Comparison of ENCODE assay signal across 8 mouse cellular contexts in the genomic region with DNA sequence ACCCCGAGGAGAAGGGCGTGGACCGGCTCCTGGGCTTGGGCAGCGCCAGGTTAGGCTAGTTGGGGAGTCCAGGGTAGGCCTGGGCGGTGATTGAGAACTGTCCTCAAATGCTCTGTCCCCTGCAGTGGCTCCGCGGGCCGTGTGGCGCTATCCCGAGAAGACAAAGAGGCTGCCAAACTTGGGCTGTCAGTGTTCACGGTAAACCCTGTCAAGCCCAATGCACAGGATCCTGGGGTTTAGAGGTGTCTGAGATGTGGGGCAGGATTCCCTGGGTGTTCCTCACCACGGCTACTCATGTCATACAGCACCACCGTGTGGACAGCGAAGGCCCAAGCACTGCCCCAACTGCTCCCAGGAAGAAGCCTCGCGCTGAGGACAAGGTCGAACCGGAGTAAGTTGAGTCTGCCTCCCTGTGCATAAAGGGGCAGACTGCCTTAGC. TPM values are rescaled to one million over a fixed set of nuclear protein-coding genes. Genes with fewer than 3 reads are reported as not detected.
DNase-seq lines count a peak whose midpoint lies in the region; ATAC-seq lines count a peak whose summit lies in the region.

No protein-coding gene starts in this region.

- H3K4me2 ChIP-seq in liver, embryonic 15.5 days: peak overlapping the region; percentile 94

- peak overlapping the region; percentile 95 for H3K9ac ChIP-seq in liver, embryonic 15.5 days

- 6% methylated on average over 18 of the region's 18 CpGs for whole genome bisulfite sequencing in liver, embryonic 15.5 days (ENCODE audit: insufficient replicate concordance)

- peaks cover 51% of the 10 kb centered on the region for H3K4me1 ChIP-seq in liver, embryonic 15.5 days (replicated peaks)

- DNase-seq in A20 (ENCODE audit: low read depth, low spot score): peak; percentile 80
- DNase-seq in adrenal gland, adult 2 months: peak; percentile 89
- peak; percentile 56 for DNase-seq in embryo, embryonic 11.5 days (ENCODE audit: low read depth, low spot score)
- peak; percentile 57 for DNase-seq in heart, adult 8-10 months (ENCODE audit: low spot score)
- DNase-seq in kidney, adult 9 months: peak; percentile 83
- peak; percentile 67 for DNase-seq in neural tube, embryonic 10.5 days (ENCODE audit: extremely low spot score, low spot score)
- peak; percentile 32 to 45 for DNase-seq in thymus, adult 18-20 months

- peaks cover 80% of the 10 kb centered on the region for H3K36me3 ChIP-seq in liver, embryonic 15.5 days (replicated peaks)

- no peaks in the 10 kb centered on the region for H3K9me3 ChIP-seq in liver, embryonic 15.5 days (replicated peaks)

- H3K27ac ChIP-seq in liver, embryonic 15.5 days (replicated peaks): peak overlapping the region; percentile 94

- H3K4me3 ChIP-seq in liver, embryonic 15.5 days (replicated peaks): peak overlapping the region; percentile 97

- H3K27me3 ChIP-seq in liver, embryonic 15.5 days: no peaks in the 10 kb centered on the region

- ATAC-seq in liver, embryonic 15.5 days (ENCODE audit: insufficient read depth): peak; percentile 74

RNA-seq across cellular contexts. Expression of a gene that starts 0.9 kb away (rescaled TPM):
- 10 to 100 TPM; 22.5 to 26.0 TPM for total RNA-seq in adrenal gland, adult 2 months (2021)
- polyA plus RNA-seq in adrenal gland, adult 2 months (2012; rRNA removed): 14.1 and 15.1 TPM in 2 replicates
- 10 to 100 TPM in 3 of 4 experiments, 1 to 10 TPM in 1; 9.8 to 12.9 (median 10.6) TPM for total RNA-seq in heart, adult 8-10 months (2022)
- polyA plus RNA-seq in liver, embryonic 15.5 days (2015; fragmentation: Nextera tagmentation; extraction: Ambion mirVana): 15.4 and 15.9 TPM in 2 replicates

RNA-seq across cellular contexts. Expression of a gene that starts 6.7 kb away (rescaled TPM):
- 10 to 100 TPM; 47.5 to 61.8 TPM for total RNA-seq in adrenal gland, adult 2 months (2021)
- 56.4 and 64.8 TPM in 2 replicates for polyA plus RNA-seq in adrenal gland, adult 2 months (2012; rRNA removed)
- total RNA-seq in heart, adult 8-10 months (2022): 100 to 1,000 TPM; 100 to 119 (median 114) TPM
- 50.5 and 51.0 TPM in 2 replicates for polyA plus RNA-seq in liver, embryonic 15.5 days (2015; fragmentation: Nextera tagmentation; extraction: Ambion mirVana)

RNA-seq across cellular contexts. Expression of a gene that starts 17.0 kb away (rescaled TPM):
- 10 to 100 TPM; 48.2 to 72.0 TPM for total RNA-seq in adrenal gland, adult 2 months (2021)
- 80.0 and 95.2 TPM in 2 replicates for polyA plus RNA-seq in adrenal gland, adult 2 months (2012; rRNA removed)
- 100 to 1,000 TPM; 112 to 142 (median 128) TPM for total RNA-seq in heart, adult 8-10 months (2022)
- 54.2 and 60.8 TPM in 2 replicates for polyA plus RNA-seq in liver, embryonic 15.5 days (2015; fragmentation: Nextera tagmentation; extraction: Ambion mirVana)

RNA-seq across cellular contexts. Expression of a gene that starts 19.0 kb away (rescaled TPM):
- total RNA-seq in adrenal gland, adult 2 months (2021): 100 to 1,000 TPM; 436 to 451 TPM
- polyA plus RNA-seq in adrenal gland, adult 2 months (2012; rRNA removed): 456 and 530 TPM in 2 replicates
- 100 to 1,000 TPM; 261 to 279 (median 274) TPM for total RNA-seq in heart, adult 8-10 months (2022)
- 255 and 269 TPM in 2 replicates for polyA plus RNA-seq in liver, embryonic 15.5 days (2015; fragmentation: Nextera tagmentation; extraction: Ambion mirVana)

RNA-seq across cellular contexts. Expression of a gene that starts 26.0 kb away (rescaled TPM):
- 1 to 10 TPM in 1 of 2 experiments, under 1 TPM in 1; 0.29 to 1.5 TPM for total RNA-seq in adrenal gland, adult 2 months (2021)
- polyA plus RNA-seq in adrenal gland, adult 2 months (2012; rRNA removed): 3.0 TPM in 2 replicates
- under 1 TPM; 0.62 to 0.82 (median 0.63) TPM for total RNA-seq in heart, adult 8-10 months (2022)
- polyA plus RNA-seq in liver, embryonic 15.5 days (2015; fragmentation: Nextera tagmentation; extraction: Ambion mirVana): 0.10 and 0.17 TPM in 2 replicates

Comparison
In these comparisons a context has a peak if more than half of its experiments do, and no peak if none do; other contexts are left out.
1. Peak in every context shown above with its lines: DNase-seq, ATAC-seq, H3K4me3 ChIP-seq and H3K27ac ChIP-seq.
2. DNase-seq: peak in every context shown above with its lines; median percentile 89 in adrenal gland, adult 2 months; 83 in kidney, adult 9 months; 80 in A20; 67 in neural tube, embryonic 10.5 days; 57 in heart, adult 8-10 months; 56 in embryo, embryonic 11.5 days; 38 in thymus, adult 18-20 months.